Mouse (Mus musculus) olfactory bulb, adult 2 months (tissue): Measurements from ENCODE around the gene Brpf3.

Source experiments
- CTCF ChIP-seq: fragments of 200-500 bp; IDR thresholded peaks from 2 replicates; pipeline ENCODE4 v1.5.1; 2012; ENCODE audit warnings: low read depth, mild to moderate bottlenecking, low read length, moderate library complexity; ENCODE audit not compliant: insufficient read depth
- POLR2A ChIP-seq: fragments of 200-500 bp; IDR thresholded peaks from 2 replicates; pipeline ENCODE4 v1.6.1; 2012; ENCODE audit warnings: mild to moderate bottlenecking, low read depth, low read length, moderate library complexity; ENCODE audit not compliant: insufficient read depth

GRCm38 (mm10) chr17:28882810-28883209 is 81.9 kb downstream of the Brpf3 start:
- TF ChIP-seq CTCF, result no peak
- no peak for TF ChIP-seq POLR2A
